Mouse (Mus musculus) 416B (cell line): ENCODE measurements around the gene Obp2a.
A peak's percentile ranks its signal among the peaks of the same experiment; 100 is the strongest.
"Not testable (repeated sequence)": the region's sequence is repeated elsewhere in the genome, so short reads cannot be mapped to it uniquely, and the experiment has no call there.

ENCODE experiments used
- DNase-seq: peaks from one replicate; pipeline ENCODE4 v3.0.0; 2011; ENCODE audit warnings: low read depth

Gene Obp2a

GRCm38 (mm10) chr2:25709791-25710190 is 9.9 kb downstream of the Obp2a start:
- DNase-seq, result not testable (repeated sequence)

DNA sequence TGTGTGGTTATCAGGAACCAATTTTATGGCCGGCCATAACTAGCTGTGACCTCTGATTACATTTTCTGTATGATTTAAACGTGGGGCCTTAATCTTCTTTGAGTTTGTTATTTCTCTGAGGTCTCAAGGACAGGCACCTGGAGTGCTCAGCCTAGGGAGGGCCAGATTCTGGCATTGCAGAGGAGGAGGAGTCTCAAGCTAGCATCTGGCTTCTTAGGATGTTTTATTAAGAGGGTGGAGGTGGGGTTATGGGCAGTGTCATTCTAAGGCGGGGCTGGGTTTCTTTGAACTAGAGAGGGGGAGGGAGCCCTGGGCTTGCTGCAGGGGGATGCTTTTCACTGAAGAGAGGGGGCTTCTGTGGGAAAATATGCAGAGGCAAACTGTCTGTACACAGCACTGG is 11.8 kb downstream of the Obp2a start:
- DNase-seq, result not testable (repeated sequence)

DNA sequence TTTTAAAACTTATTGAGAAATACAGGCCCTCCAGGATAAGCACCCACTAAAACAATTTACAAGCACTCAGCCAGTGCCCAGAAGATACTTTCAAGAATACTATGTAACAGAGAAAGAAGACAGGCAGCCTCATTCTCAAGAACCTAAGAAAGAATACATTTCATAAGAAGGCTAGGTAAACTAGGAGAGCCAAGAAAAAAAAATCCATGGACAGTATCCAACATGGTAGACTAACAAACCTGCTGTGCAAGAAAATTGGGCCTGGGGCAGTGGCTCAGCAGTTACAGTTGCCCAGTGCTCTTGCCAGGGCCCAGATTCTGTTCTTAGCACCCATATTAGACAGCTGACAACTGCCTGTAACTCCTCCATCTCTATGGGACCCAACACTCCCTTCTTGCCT is 17.4 kb downstream of the Obp2a start:
- DNase-seq, result no peak

DNA sequence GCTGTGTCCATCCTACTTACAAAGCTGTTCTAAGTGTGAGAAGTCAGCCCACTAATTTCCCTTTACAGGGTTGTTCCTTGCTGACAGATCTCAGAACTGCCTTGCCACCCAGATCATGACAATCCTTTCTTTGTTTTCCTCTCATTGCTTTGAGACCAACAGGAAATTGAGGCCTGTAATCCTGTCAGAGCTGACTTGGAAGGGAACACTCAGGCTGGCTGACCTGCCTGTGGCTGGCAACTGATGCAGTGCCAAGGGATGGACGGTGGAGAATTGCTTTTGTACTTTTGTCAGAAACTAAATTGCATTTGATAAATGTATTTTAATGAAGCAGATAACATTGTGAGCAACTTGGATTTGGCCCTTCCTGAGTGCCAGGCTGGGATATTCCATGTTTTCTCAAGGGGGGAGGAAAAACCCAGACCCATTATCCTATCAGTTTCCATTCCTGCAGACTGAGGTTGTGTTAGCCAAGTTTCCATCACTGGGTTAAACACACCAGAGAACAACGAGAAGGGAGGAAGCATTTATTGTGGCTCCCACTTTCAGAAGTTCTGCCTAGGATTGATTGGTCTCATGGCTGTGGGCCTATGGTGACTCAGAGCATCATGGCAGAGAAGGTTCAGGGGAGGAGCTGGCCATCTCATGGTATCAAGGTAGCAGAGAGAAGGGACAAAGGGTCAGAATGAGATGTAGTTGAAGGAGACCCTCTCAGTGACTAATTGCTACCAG is 33.5 kb downstream of the Obp2a start:
- DNase-seq, result no peak

GRCm38 (mm10) chr2:25736709-25737108 is 36.9 kb downstream of the Obp2a start, which contains the start of gene Obp2b:
Gene Obp2b (plus strand): TSS chr2:25737009.
- DNase-seq, result not testable (repeated sequence)

DNA sequence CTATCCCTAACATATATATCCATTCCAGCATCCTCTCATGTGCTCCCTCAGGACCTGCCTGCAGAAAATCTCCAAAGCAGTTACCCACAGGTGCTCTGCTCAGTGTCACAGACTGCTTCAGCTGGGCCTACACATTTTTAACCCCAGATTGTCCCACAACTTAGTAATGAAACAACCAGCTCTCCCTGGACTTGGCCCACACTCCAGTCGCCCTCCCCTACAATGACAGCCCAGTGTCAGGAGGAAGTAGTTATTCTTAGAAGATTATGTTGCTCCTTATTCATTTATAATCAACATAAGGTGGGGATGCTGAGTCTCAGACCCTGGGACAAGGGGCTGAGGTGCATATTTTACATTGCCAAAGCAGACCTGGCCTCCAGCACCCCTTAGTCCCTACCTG is 41.8 kb downstream of the Obp2a start:
- peak; percentile 17 for DNase-seq
